Mouse (Mus musculus) testis, adult 2 months (tissue): ENCODE data around the gene Nfic. TPM values are rescaled to one million over a fixed set of nuclear protein-coding genes. Genes with fewer than 3 reads are reported as not detected.
A peak's percentile ranks its signal among the peaks of the same experiment; 100 is the strongest.

ENCODE experiments used
- H3K27ac ChIP-seq: fragments of 200-500 bp; 2 replicates; pipeline ENCODE4 v1.5.1; 2012; ENCODE audit warnings: low read depth, low read length; ENCODE audit not compliant: control insufficient read depth, insufficient read depth
- H3K27me3 ChIP-seq: fragments of 200-500 bp; 2 replicates; pipeline ENCODE4 v1.6.1; 2012; ENCODE audit warnings: mild to moderate bottlenecking, low read length, moderate library complexity; ENCODE audit not compliant: control insufficient read depth, insufficient read depth
- H3K36me3 ChIP-seq: fragments of 200-500 bp; 2 replicates; pipeline ENCODE4 v1.6.1; 2012; ENCODE audit warnings: mild to moderate bottlenecking, low read length; ENCODE audit not compliant: control insufficient read depth, insufficient read depth
- H3K4me1 ChIP-seq: fragments of 200-500 bp; 2 replicates; pipeline ENCODE4 v1.6.1; 2012; ENCODE audit warnings: low read length; ENCODE audit not compliant: control insufficient read depth, insufficient read depth
- H3K4me3 ChIP-seq: fragments of 200-500 bp; 2 replicates; pipeline ENCODE4 v1.5.1; 2012; ENCODE audit warnings: low read depth, mild to moderate bottlenecking, low read length, moderate library complexity, mixed read lengths; ENCODE audit not compliant: control insufficient read depth
- CTCF ChIP-seq: fragments of 200-500 bp; IDR thresholded peaks from 2 replicates; pipeline ENCODE4 v1.5.1; 2012; ENCODE audit warnings: low read depth, mild to moderate bottlenecking, inconsistent platforms, low read length, moderate library complexity; ENCODE audit not compliant: control insufficient read depth, insufficient read depth, insufficient replicate concordance
- POLR2A ChIP-seq: fragments of 200-500 bp; IDR thresholded peaks from 2 replicates; pipeline ENCODE4 v1.6.1; 2012; ENCODE audit warnings: low read depth, mild to moderate bottlenecking, inconsistent platforms, low read length, moderate library complexity; ENCODE audit not compliant: control insufficient read depth
- polyA plus RNA-seq: library from polyadenylated mRNA; depleted of rRNA; stranded (reverse); fragments of >200 nt; gene quantifications from 2 replicates; pipeline ENCODE4 v1.2.3, GENCODE M21; 2012

Nfic gene
- polyA plus RNA-seq, 1 experiment: 9.9 TPM

- H3K4me3 ChIP-seq: peak overlapping the region; percentile 85
- H3K4me1 ChIP-seq: peaks cover 32% of the 10 kb centered on the region
- H3K36me3 ChIP-seq: no peaks in the 10 kb centered on the region
- TF ChIP-seq CTCF (no peak), POLR2A (no peak)
- H3K27ac ChIP-seq: peak overlapping the region; percentile 27
- H3K27me3 ChIP-seq: no peaks in the 10 kb centered on the region
Observed at GRCm38 (mm10) chr10:81392270-81392669, 63.2 kb downstream of the Nfic start.

- H3K27me3 ChIP-seq: no peaks in the 10 kb centered on the region
- peaks cover 40% of the 10 kb centered on the region for H3K4me1 ChIP-seq
- H3K27ac ChIP-seq: peak overlapping the region; percentile 7; the same call in 1 of the 2 replicates
- no peaks in the 10 kb centered on the region for H3K36me3 ChIP-seq
- TF ChIP-seq CTCF (no peak), POLR2A (no peak; the same call in 1 of the 2 replicates)
- no peak overlapping the region for H3K4me3 ChIP-seq
Observed at GRCm38 (mm10) chr10:81390678-81390965, 64.8 kb downstream of the Nfic start.

DNA sequence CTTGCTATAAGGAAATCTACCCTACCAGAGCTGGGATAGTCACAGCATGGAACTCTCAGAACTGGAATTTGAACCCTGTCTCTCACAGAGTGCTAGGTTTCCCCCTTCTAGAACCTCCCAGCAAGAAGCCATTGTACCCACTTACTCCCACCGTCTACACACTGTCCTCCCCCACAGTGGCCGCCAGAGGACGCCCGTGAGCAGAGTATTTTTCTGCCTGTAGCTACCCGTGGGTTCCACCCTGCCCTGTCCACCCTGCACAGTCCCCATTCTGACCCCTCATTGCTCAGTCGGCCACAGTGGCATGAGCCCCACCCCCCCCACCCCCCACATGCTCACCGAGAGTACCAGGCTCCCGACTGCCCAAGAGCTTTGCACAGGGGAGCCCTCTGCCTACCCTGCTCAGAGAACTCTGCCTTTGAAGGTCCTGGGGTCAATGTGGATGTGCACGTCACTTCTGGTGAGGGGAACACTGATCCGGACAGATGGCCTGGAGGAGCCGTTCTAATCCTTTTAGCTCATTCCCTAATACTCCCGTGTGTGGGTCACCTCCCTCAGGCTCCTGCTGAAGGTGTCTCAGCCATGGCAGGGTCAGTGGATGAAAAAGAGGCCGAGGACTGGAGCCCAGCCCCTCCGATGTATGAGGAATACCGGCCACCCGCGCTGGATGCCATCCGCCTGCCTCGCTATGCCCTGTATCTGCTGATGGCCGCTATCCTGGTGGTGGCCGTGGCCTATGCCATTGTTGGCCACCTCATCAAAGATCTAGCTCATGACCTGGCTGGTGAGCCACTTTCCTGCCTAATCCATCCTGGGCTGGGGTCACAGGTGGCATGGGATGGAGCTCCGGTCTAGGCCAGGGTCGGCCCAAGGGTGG is 65.4 kb downstream of the Nfic start:
- H3K36me3 ChIP-seq: no peaks in the 10 kb centered on the region
- TF ChIP-seq POLR2A (no peak), CTCF (peak; percentile 57; the same call in 1 of the 2 replicates)
- no peaks in the 10 kb centered on the region for H3K27me3 ChIP-seq
- H3K4me3 ChIP-seq: no peak overlapping the region
- H3K27ac ChIP-seq: peak overlapping the region; percentile 7; the same call in 1 of the 2 replicates
- peaks cover 45% of the 10 kb centered on the region for H3K4me1 ChIP-seq

DNA sequence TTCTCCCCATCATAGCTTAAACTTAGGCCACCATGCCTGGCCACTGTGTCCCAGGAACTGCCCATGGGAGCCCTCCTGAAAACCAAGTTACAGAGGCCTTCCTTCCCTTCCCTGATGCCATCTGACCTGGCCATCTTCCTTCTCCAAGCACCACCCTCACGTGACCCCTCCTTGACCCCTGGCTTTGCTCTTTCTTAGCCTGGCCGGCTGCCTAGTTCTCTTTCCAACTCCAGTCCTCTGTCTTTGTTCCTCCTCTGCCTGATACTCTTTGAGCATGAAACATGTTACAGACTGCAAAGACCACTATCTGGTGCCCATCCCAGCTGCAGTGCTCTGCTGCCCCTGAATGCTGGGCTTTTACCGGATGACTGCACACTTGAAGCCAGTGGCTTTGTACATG is 66.1 kb downstream of the Nfic start:
- H3K4me3 ChIP-seq: no peak overlapping the region
- H3K27ac ChIP-seq: no peak overlapping the region
- no peaks in the 10 kb centered on the region for H3K36me3 ChIP-seq
- peaks cover 44% of the 10 kb centered on the region for H3K4me1 ChIP-seq
- H3K27me3 ChIP-seq: no peaks in the 10 kb centered on the region
- no peak for TF ChIP-seq POLR2A
- TF ChIP-seq CTCF: no peak

DNA sequence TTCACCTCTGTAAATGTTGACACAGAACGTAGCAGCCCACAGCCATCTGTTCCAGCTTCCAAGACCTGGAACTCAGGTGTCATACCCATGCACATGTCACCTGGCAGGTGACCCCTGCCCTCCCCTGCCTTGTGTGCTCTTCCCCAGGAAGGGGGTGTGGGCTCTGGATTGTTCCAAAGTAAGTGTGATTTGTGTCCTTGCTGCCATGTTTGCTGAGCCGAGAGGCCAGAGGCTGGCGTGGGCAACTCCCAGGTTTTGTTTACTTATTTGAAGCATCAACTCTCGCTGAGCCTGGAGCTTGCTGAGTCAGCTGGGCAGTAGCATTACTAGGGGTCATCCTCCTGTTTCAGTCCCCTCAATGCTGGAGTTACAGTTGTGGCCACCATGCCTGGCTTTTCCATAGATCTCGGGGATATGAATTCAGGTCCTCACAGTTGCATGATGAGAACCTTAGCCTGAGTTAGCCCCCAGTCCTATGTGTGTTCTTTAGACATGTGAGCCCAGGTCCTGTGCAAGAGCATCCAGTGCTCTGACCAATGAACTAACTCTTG is 66.9 kb downstream of the Nfic start, which contains the start of gene Gm48552:
Gene Gm48552 (plus strand): TSS at position 501 of the 551 bp plus-strand sequence.
- Histone ChIP-seq H3K36me3 (no peaks in the 10 kb centered on the region), H3K27ac (no peak within 1 kb of the TSS), H3K27me3 (no peaks in the 10 kb centered on the region), H3K4me3 (no peak within 1 kb of the TSS), H3K4me1 (peaks cover 38% of the 10 kb centered on the region)
- TF ChIP-seq POLR2A (peak; percentile 46; the same call in 1 of the 2 replicates), CTCF (no peak)

GRCm38 (mm10) chr10:81387716-81388115 is 67.7 kb downstream of the Nfic start:
- no peak overlapping the region for H3K4me3 ChIP-seq
- H3K27ac ChIP-seq: no peak overlapping the region
- no peaks in the 10 kb centered on the region for H3K36me3 ChIP-seq
- peaks cover 35% of the 10 kb centered on the region for H3K4me1 ChIP-seq
- no peaks in the 10 kb centered on the region for H3K27me3 ChIP-seq
- no peak for TF ChIP-seq CTCF
- TF ChIP-seq POLR2A: no peak

DNA sequence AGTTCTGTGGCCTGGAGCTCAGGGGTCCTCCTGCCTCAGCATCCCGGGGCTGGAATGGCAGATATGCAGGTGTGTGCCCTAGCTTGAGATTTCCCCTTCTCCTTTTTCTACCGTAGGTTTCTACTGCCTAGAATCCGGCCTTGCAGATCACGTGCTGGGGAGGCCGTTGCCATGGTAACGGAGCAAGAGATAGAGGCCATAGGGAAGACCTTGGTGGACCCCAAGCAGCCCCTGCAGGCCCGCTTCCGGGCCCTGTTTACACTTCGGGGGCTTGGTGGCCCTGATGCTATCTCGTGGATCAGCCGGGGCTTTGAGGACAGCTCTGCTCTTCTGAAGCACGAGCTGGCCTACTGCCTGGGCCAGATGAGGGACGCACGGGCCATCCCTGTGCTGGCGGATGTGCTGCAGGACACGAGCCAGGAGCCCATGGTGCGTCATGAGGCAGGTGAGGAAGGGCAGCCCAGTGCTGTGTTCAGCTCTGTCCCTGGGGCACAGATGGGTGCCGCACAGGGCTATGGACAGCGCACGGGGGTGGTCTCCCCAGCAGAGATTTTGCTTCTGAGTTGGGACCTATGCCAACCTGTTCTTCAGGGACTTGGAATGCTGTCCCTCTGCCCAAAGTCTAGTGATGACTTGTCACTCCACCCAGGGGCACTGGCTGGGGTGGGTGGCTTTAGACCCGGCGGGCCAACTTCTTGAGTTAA is 69.7 kb downstream of the Nfic start:
- Histone ChIP-seq H3K4me3 (peak overlapping the region; percentile 98), H3K36me3 (no peaks in the 10 kb centered on the region), H3K4me1 (peaks cover 23% of the 10 kb centered on the region), H3K27ac (no peak overlapping the region), H3K27me3 (no peaks in the 10 kb centered on the region)
- no peak for TF ChIP-seq CTCF
- no peak for TF ChIP-seq POLR2A
